Mouse (Mus musculus) liver, embryonic 16.5 days (tissue): ENCODE measurements around the gene Odf2l. TPM values are rescaled to one million over a fixed set of nuclear protein-coding genes. Genes with fewer than 3 reads are reported as not detected.

Experiments used
- ATAC-seq: fragments of 200-750 bp; cut with Nextera tagmentation; 2 replicates; pipeline ENCODE4 v1.8.0; 2017; ENCODE audit warnings: low read depth, mild to moderate bottlenecking, moderate number of reproducible peaks, moderate library complexity
- H3K27ac ChIP-seq: fragments of 300-500 bp; sonication (generic); 2 replicates; pipeline ENCODE4 v1.5.1; 2014; ENCODE audit warnings: mild to moderate bottlenecking, low read length
- H3K27me3 ChIP-seq: fragments of 300-500 bp; sonication (generic); 2 replicates; pipeline ENCODE4 v1.6.1; 2014; ENCODE audit warnings: low read depth, low read length, mixed read lengths; ENCODE audit not compliant: control insufficient read depth, insufficient read depth
- H3K36me3 ChIP-seq: fragments of 300-500 bp; sonication (generic); 2 replicates; pipeline ENCODE4 v1.6.1; 2014; ENCODE audit warnings: mild to moderate bottlenecking; ENCODE audit not compliant: control insufficient read depth, insufficient read depth
- H3K4me1 ChIP-seq: fragments of 300-500 bp; sonication (generic); 2 replicates; pipeline ENCODE4 v1.6.1; 2014; ENCODE audit warnings: low read depth, low read length, mixed read lengths; ENCODE audit not compliant: control insufficient read depth
- H3K4me2 ChIP-seq: fragments of 300-500 bp; sonication (generic); 2 replicates; pipeline ENCODE4 v1.6.1; 2014; ENCODE audit warnings: low read depth, low read length, mixed read lengths
- H3K4me3 ChIP-seq: fragments of 300-500 bp; sonication (generic); 2 replicates; pipeline ENCODE4 v1.5.1; 2014; ENCODE audit warnings: low read depth, mild to moderate bottlenecking, low read length
- H3K9ac ChIP-seq: fragments of 300-500 bp; sonication (generic); 2 replicates; pipeline ENCODE4 v1.6.1; 2014; ENCODE audit warnings: low read depth, low read length
- H3K9me3 ChIP-seq: fragments of 300-500 bp; sonication (generic); replicated peaks from 2 replicates; pipeline ENCODE4 v1.6.1; 2016; ENCODE audit warnings: low read length; ENCODE audit not compliant: control insufficient read depth
- WGBS: fragments of 180-500 bp; shearing (Covaris S2); extraction: QIAGEN DNeasy Blood & Tissue Kit; methylation state at CpG from one replicate; pipeline ENCODE4 v1.1.7; 2014; ENCODE audit not compliant: insufficient replicate concordance; 5-methylcytosine and 5-hydroxymethylcytosine counted together
- polyA plus RNA-seq: library from polyadenylated mRNA; unstranded; fragments of >200 nt; fragmentation: Nextera tagmentation; extraction: Ambion mirVana; gene quantifications from 2 replicates; pipeline ENCODE4 v1.2.1, GENCODE M21; 2015

Gene Odf2l
- polyA plus RNA-seq, 1 experiment from 2014 or later = 5.1 TPM

DNA sequence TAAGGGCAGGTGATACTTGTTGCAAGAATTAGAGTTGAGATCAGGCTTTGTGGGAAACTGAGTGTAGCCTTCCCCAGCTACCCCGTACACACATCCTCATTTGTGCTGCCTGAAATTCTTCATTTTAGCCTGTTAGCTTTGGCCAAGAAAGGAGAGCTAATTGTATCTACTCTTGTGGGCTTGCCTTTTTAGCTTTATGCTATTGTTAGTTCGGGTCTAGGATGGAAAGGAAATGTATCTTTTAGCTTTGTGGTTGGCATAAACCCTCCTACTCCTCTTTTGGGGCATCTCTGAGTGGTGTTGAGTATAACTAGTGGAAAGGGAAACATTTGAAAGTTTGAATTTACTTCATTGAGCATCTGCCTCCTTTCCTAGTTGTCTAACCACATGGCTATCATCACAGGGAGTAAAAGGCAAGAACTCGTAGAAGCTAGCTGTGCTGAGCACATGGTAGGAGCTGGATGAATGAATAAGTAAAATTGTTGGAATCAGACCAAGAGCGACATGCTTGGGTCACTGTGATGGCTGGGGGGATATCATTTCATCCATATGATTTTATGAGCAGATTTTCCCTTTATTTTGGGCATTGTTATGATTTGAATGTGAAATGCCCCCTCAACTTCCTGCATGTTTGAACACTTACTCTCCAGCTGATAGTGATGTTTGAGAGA lies 53.1 kb downstream of the Odf2l start:
- no peak for ATAC-seq
- WGBS = 41% methylated on average over 4 of the region's 4 CpGs

GRCm38 (mm10) chr3:145184645-145185044 lies 66.3 kb downstream of the Odf2l start:
- Histone ChIP-seq H3K4me2 (no peak overlapping the region), H3K4me3 (no peak overlapping the region), H3K27ac (no peak overlapping the region), H3K36me3 (no peaks in the 10 kb centered on the region), H3K9me3 (no peaks in the 10 kb centered on the region), H3K4me1 (no peaks in the 10 kb centered on the region), H3K27me3 (no peaks in the 10 kb centered on the region), H3K9ac (no peak overlapping the region)
- ATAC-seq = no peak

More for the DNA sequence above, 53.1 kb downstream of the Odf2l start:
- Histone ChIP-seq H3K9ac (no peak overlapping the region), H3K4me3 (no peak overlapping the region), H3K9me3 (no peaks in the 10 kb centered on the region), H3K27me3 (no peaks in the 10 kb centered on the region), H3K4me2 (no peak overlapping the region), H3K36me3 (no peaks in the 10 kb centered on the region), H3K27ac (no peak overlapping the region), H3K4me1 (no peaks in the 10 kb centered on the region)

- H3K4me2 ChIP-seq = no peak overlapping the region
- no peaks in the 10 kb centered on the region for H3K27me3 ChIP-seq
- H3K9ac ChIP-seq = no peak overlapping the region
- no peak overlapping the region for H3K27ac ChIP-seq
- no peaks in the 10 kb centered on the region for H3K36me3 ChIP-seq
- ATAC-seq = no peak
- no peaks in the 10 kb centered on the region for H3K4me1 ChIP-seq
- H3K9me3 ChIP-seq = no peaks in the 10 kb centered on the region
- no peak overlapping the region for H3K4me3 ChIP-seq
- WGBS = 10% methylated on average over 2 of the region's 2 CpGs
These were observed 73.6 kb downstream of the Odf2l start for GRCm38 (mm10) chr3:145191972-145192371.

GRCm38 (mm10) chr3:145195240-145195923 lies 77.0 kb downstream of the Odf2l start:
- Histone ChIP-seq H3K36me3 (no peaks in the 10 kb centered on the region), H3K4me1 (no peaks in the 10 kb centered on the region), H3K27ac (no peak overlapping the region), H3K27me3 (no peaks in the 10 kb centered on the region), H3K4me2 (no peak overlapping the region), H3K4me3 (no peak overlapping the region), H3K9me3 (no peaks in the 10 kb centered on the region), H3K9ac (no peak overlapping the region)
- no peak for ATAC-seq
- 39% methylated on average over 8 of the region's 8 CpGs for WGBS

GRCm38 (mm10) chr3:145198050-145198449 lies 79.7 kb downstream of the Odf2l start:
- Histone ChIP-seq H3K27me3 (no peaks in the 10 kb centered on the region), H3K9ac (no peak overlapping the region), H3K36me3 (no peaks in the 10 kb centered on the region), H3K4me1 (no peaks in the 10 kb centered on the region), H3K27ac (no peak overlapping the region), H3K4me3 (no peak overlapping the region), H3K9me3 (no peaks in the 10 kb centered on the region), H3K4me2 (no peak overlapping the region)
- ATAC-seq = no peak
- WGBS = 49% methylated on average over 2 of the region's 2 CpGs

Other genes starting within 250 kb of the Odf2l start
- 0.25 TPM in 1 of 2 replicates, not detected in the other for gene Clca4b, start 186.1 kb upstream of the Odf2l start, polyA plus RNA-seq
- gene Clca4a, start 143.5 kb upstream of the Odf2l start, polyA plus RNA-seq = not detected in 2 replicates
- 0.74 TPM in 1 of 2 replicates, not detected in the other for gene Clca1, start 85.8 kb upstream of the Odf2l start, polyA plus RNA-seq
- 0.02 TPM in 1 of 2 replicates, not detected in the other for gene Clca2, start 19.1 kb upstream of the Odf2l start, polyA plus RNA-seq
- 0.46 and 0.65 TPM in 2 replicates for gene Col24a1, start 173.9 kb downstream of the Odf2l start, polyA plus RNA-seq